Mouse (Mus musculus): Measurements from ENCODE around the gene Ifna4. TPM values are rescaled to one million over a fixed set of nuclear protein-coding genes. Genes with fewer than 3 reads are reported as not detected.

The Ifna4 gene
- total and polyA plus RNA-seq, 3 experiments: not detected

DNA sequence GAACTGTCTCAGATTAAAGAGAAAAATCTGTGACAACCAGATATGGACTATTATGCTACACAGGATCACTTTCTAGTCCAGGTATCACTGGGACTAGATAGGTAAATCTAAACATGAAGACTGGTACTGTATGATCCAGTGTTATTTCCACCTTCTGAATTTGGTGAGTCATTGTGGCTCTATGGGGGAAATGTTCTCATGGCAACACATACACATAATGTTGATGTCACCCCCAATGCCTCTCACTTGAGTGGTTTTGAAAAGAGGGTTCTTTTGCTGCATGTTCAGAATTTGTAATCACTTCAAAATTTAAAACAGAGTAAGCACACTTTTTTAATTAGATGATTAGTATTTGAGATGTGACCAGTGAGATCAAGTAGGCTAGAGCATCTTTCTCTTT lies 46.6 kb downstream of the Ifna4 start:
- intact Hi-C loops (cut with DNase I): no loop called here
- no peak for DNase-seq
- no peak overlapping the region for H3K27ac ChIP-seq
- no peaks in the 10 kb centered on the region for H3K36me3 ChIP-seq (ENCODE audit: control insufficient read depth, insufficient read depth, low read length)
- no peaks in the 10 kb centered on the region for H3K27me3 ChIP-seq (ENCODE audit: control insufficient read depth, insufficient read depth, low read length)
- H3K79me2 ChIP-seq (replicated peaks; ENCODE audit: control insufficient read depth, insufficient read depth, low read length): no peaks in the 10 kb centered on the region
- H3K4me3 ChIP-seq: no peak overlapping the region
- TF ChIP-seq CTCF (IDR thresholded peaks at IDR 0.05) (no peak), POLR2A (IDR thresholded peaks at IDR 0.05; ENCODE audit: insufficient read depth, low read depth, low read length) (no peak), EP300 (IDR thresholded peaks at IDR 0.05; ENCODE audit: insufficient read depth, low read depth, low read length) (no peak)
- H3K9ac ChIP-seq (ENCODE audit: low read depth, low read length): no peak overlapping the region
- no peaks in the 10 kb centered on the region for H3K4me1 ChIP-seq (ENCODE audit: control insufficient read depth, insufficient read depth, low read length)

Other genes with a start within 250 kb of the Ifna4 start
- gene Ifna9, start 249.5 kb upstream of the Ifna4 start, total RNA-seq (2021): not detected
- gene Ifna9, start 249.5 kb upstream of the Ifna4 start, polyA plus RNA-seq (2012; rRNA removed): not detected in 2 replicates
- gene Ifna12, start 238.5 kb upstream of the Ifna4 start, total RNA-seq (2021): not detected
- gene Ifna12, start 238.5 kb upstream of the Ifna4 start, polyA plus RNA-seq (2012; rRNA removed): not detected in 2 replicates
- not detected for gene C87499, start 207.4 kb upstream of the Ifna4 start, total RNA-seq (2021)
- not detected in 2 replicates for gene C87499, start 207.4 kb upstream of the Ifna4 start, polyA plus RNA-seq (2012; rRNA removed)
- gene Ifna13, start 197.4 kb upstream of the Ifna4 start, total RNA-seq (2021): not detected
- gene Ifna13, start 197.4 kb upstream of the Ifna4 start, polyA plus RNA-seq (2012; rRNA removed): not detected in 2 replicates
- gene Ifna16, start 164.9 kb upstream of the Ifna4 start, total RNA-seq (2021): not detected
- not detected in 2 replicates for gene Ifna16, start 164.9 kb upstream of the Ifna4 start, polyA plus RNA-seq (2012; rRNA removed)
- not detected for gene Ifna2, start 157.9 kb upstream of the Ifna4 start, total RNA-seq (2021)
- not detected in 2 replicates for gene Ifna2, start 157.9 kb upstream of the Ifna4 start, polyA plus RNA-seq (2012; rRNA removed)
- gene Ifnab, start 150.5 kb upstream of the Ifna4 start, total RNA-seq (2021): not detected
- gene Ifnab, start 150.5 kb upstream of the Ifna4 start, polyA plus RNA-seq (2012; rRNA removed): not detected in 2 replicates
- under 1 TPM in 1 of 2 experiments, not detected in 1; 0.36 TPM for gene Gm26566, start 120.1 kb upstream of the Ifna4 start, total RNA-seq (2021)
- gene Gm26566, start 120.1 kb upstream of the Ifna4 start, polyA plus RNA-seq (2012; rRNA removed): 0.20 TPM in 1 of 2 replicates, not detected in the other
- gene Klhl9, start 119.4 kb upstream of the Ifna4 start, total RNA-seq (2021): 10 to 100 TPM; 71.0 to 71.1 TPM
- 11.8 and 26.1 TPM in 2 replicates for gene Klhl9, start 119.4 kb upstream of the Ifna4 start, polyA plus RNA-seq (2012; rRNA removed)
- not detected for gene Gm13271, start 87.0 kb upstream of the Ifna4 start, total RNA-seq (2021)
- not detected in 2 replicates for gene Gm13271, start 87.0 kb upstream of the Ifna4 start, polyA plus RNA-seq (2012; rRNA removed)
- not detected for gene Gm13283, start 81.7 kb upstream of the Ifna4 start, total RNA-seq (2021)
- not detected in 2 replicates for gene Gm13283, start 81.7 kb upstream of the Ifna4 start, polyA plus RNA-seq (2012; rRNA removed)
- gene Gm13290, start 68.0 kb upstream of the Ifna4 start, total RNA-seq (2021): not detected
- gene Gm13290, start 68.0 kb upstream of the Ifna4 start, polyA plus RNA-seq (2012; rRNA removed): not detected in 2 replicates
- gene Gm13289, start 64.9 kb upstream of the Ifna4 start, total RNA-seq (2021): not detected
- not detected in 2 replicates for gene Gm13289, start 64.9 kb upstream of the Ifna4 start, polyA plus RNA-seq (2012; rRNA removed)
- not detected for gene Gm13272, start 62.0 kb upstream of the Ifna4 start, total RNA-seq (2021)
- gene Gm13272, start 62.0 kb upstream of the Ifna4 start, polyA plus RNA-seq (2012; rRNA removed): not detected in 2 replicates
- gene Ifnz, start 59.7 kb upstream of the Ifna4 start, total RNA-seq (2021): not detected
- gene Ifnz, start 59.7 kb upstream of the Ifna4 start, polyA plus RNA-seq (2012; rRNA removed): not detected in 2 replicates
- not detected for gene Gm13276, start 56.2 kb upstream of the Ifna4 start, total RNA-seq (2021)
- not detected in 2 replicates for gene Gm13276, start 56.2 kb upstream of the Ifna4 start, polyA plus RNA-seq (2012; rRNA removed)
- not detected for gene Gm13277, start 53.2 kb upstream of the Ifna4 start, total RNA-seq (2021)
- gene Gm13277, start 53.2 kb upstream of the Ifna4 start, polyA plus RNA-seq (2012; rRNA removed): not detected in 2 replicates
- gene Gm13278, start 50.3 kb upstream of the Ifna4 start, total RNA-seq (2021): not detected
- not detected in 2 replicates for gene Gm13278, start 50.3 kb upstream of the Ifna4 start, polyA plus RNA-seq (2012; rRNA removed)
- gene Gm13275, start 47.4 kb upstream of the Ifna4 start, total RNA-seq (2021): not detected
- not detected in 2 replicates for gene Gm13275, start 47.4 kb upstream of the Ifna4 start, polyA plus RNA-seq (2012; rRNA removed)
- gene Gm13279, start 44.5 kb upstream of the Ifna4 start, total RNA-seq (2021): not detected
- gene Gm13279, start 44.5 kb upstream of the Ifna4 start, polyA plus RNA-seq (2012; rRNA removed): not detected in 2 replicates
- gene Gm13285, start 42.2 kb upstream of the Ifna4 start, total RNA-seq (2021): not detected
- not detected in 2 replicates for gene Gm13285, start 42.2 kb upstream of the Ifna4 start, polyA plus RNA-seq (2012; rRNA removed)
- gene Gm13287, start 38.6 kb upstream of the Ifna4 start, total RNA-seq (2021): not detected
- not detected in 2 replicates for gene Gm13287, start 38.6 kb upstream of the Ifna4 start, polyA plus RNA-seq (2012; rRNA removed)
- not detected for gene Gm13288, start 36.3 kb upstream of the Ifna4 start, total RNA-seq (2021)
- not detected in 2 replicates for gene Gm13288, start 36.3 kb upstream of the Ifna4 start, polyA plus RNA-seq (2012; rRNA removed)
- not detected for gene Ifna7, start 25.6 kb upstream of the Ifna4 start, total RNA-seq (2021)
- gene Ifna7, start 25.6 kb upstream of the Ifna4 start, polyA plus RNA-seq (2012; rRNA removed): not detected in 2 replicates
- not detected for gene Ifna11, start 21.9 kb upstream of the Ifna4 start, total RNA-seq (2021)
- not detected in 2 replicates for gene Ifna11, start 21.9 kb upstream of the Ifna4 start, polyA plus RNA-seq (2012; rRNA removed)
- not detected for gene Ifna6, start 14.4 kb upstream of the Ifna4 start, total RNA-seq (2021)
- gene Ifna6, start 14.4 kb upstream of the Ifna4 start, polyA plus RNA-seq (2012; rRNA removed): not detected in 2 replicates
- gene Ifna5, start 6.3 kb upstream of the Ifna4 start, total RNA-seq (2021): not detected
- not detected in 2 replicates for gene Ifna5, start 6.3 kb upstream of the Ifna4 start, polyA plus RNA-seq (2012; rRNA removed)
- not detected for gene Ifna1, start 8.2 kb downstream of the Ifna4 start, total RNA-seq (2021)
- not detected in 2 replicates for gene Ifna1, start 8.2 kb downstream of the Ifna4 start, polyA plus RNA-seq (2012; rRNA removed)
- gene Ifne, start 38.3 kb downstream of the Ifna4 start, total RNA-seq (2021): not detected
- gene Ifne, start 38.3 kb downstream of the Ifna4 start, polyA plus RNA-seq (2012; rRNA removed): not detected in 2 replicates

Data from heart, adult 2 months (tissue).